Mouse (Mus musculus): ENCODE measurements around the gene D630003M21Rik. TPM values are rescaled to one million over a fixed set of nuclear protein-coding genes. Genes with fewer than 3 reads are reported as not detected.

D630003M21Rik gene
- polyA plus RNA-seq, 1 experiment, result 15.4 TPM

DNA sequence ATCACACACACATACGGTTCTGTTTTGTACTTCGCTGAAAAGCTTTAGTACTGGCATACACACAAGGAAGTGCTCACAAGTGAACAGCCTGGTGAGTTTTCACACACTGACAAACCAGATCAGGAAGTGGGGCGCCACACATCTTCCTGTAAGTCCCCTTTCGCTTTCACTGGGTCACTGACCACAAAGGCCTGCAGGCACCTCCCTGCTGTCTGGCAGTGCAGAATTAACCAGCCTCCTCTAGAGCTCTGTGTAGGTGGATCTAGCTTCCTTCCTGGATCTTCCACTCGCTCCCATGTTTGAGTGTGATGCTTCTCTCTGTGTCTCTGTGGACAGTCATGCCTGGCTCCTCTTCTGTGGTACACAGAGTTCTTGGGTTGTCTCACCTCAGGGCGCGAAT is 62.4 kb downstream of the D630003M21Rik start:
- DNase-seq (ENCODE audit: low read depth), result no peak

GRCm38 (mm10) chr2:158165776-158166175 is 63.2 kb downstream of the D630003M21Rik start:
- no peak for DNase-seq (ENCODE audit: low read depth)

- DNase-seq (ENCODE audit: low read depth), result no peak
Observed at GRCm38 (mm10) chr2:158163034-158163433, 66.0 kb downstream of the D630003M21Rik start.

DNA sequence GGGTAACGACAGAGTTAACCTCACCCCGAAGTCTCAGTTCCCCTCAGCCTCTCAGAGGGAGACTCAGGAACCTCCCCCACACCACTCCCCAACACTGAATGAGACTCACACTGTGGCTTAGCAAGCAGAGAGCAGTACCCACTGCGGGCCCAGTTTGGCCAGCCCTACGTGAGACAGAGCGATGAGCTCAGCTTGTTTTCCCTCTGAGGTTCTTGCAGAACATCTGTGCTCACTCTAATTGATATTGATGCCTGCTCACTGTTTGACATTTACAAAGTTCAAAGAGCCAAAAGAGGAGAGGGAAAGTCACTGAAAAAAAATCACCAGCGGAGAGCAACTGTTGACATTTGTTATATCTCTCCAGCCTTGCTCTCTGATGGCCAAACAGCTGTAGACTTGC is 67.3 kb downstream of the D630003M21Rik start:
- no peak for DNase-seq (ENCODE audit: low read depth)

DNA sequence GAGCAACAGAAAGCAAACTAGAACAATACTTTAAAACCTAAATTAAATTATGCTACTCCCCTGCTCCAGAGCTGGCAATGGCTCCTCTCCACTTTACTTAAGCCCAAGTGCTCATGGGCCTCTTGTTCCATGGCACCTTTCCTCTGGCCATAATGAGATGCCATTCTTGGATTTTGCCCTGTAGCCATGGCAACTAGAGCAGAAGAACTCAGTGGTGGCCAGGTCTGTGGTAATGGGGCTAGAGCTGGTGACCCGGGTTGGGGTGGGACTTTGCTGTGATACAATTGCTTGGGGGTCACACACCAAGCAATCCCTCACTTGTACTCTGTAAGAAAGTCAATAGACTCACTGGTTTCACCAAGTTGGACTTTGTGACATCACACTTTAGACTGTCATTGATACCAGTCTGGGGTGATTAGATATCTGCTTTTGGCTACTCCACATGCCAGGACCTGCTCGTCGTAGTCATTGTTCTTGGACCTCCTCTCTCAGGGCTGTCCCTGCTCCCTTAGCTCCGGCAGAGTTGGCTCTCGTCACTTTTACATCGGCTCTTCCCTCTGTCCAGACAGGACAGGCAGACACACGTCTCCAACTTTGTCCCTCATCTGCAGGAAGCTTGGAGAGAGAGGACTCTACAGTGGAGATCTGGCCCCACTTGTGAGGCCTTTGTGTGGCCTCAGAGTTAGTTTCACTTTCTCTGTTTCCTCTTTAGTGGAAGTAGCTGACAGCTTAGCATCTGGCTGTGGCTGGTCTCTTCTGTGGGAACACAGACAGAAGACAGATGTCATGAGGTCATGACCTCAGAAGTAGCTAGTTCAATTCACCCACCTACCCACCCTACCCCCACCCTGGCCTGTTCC is 69.4 kb downstream of the D630003M21Rik start:
- no peak for DNase-seq (ENCODE audit: low read depth)

DNA sequence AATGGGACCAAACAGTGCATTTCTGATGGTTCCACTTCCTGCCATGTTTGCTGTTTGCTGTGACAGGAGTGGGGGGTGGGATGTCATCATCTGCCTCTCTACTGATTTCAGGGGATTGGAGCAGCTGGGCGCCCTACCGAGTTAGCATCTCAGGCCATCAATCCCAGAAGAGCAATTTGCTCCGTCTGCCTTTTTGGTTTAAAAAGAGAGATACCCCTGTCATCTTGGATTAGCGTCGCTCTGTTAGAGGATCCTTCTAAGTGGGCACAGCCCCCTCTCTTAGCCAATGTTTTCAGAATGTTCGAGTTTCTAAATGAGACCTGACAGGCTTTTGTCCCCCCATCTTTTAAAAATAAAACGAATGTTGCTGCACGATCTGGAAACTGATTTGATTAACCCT is 71.4 kb downstream of the D630003M21Rik start:
- DNase-seq (ENCODE audit: low read depth), result no peak

DNA sequence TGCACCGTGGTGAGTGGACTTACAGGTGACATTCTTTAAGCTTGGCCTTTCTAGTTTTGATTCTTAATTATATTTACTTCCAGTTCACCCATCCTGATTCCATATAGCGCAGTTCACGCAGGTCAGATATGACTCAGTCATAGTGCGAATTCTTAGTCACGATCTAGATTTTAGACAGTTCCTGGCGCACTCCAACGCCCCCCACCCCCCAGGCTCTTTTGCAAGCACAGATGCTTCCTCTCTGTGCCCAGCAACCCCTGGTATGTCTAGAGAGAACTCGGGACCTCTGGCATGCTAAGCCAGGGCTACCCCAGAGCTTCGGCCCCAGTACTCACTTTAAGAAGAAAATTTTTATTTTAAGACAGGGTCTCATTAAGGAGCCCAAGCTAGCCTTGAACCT is 72.5 kb downstream of the D630003M21Rik start:
- no peak for DNase-seq (ENCODE audit: low read depth)

- DNase-seq (ENCODE audit: low read depth), result no peak
Observed at GRCm38 (mm10) chr2:158155615-158156014, 73.4 kb downstream of the D630003M21Rik start.

DNA sequence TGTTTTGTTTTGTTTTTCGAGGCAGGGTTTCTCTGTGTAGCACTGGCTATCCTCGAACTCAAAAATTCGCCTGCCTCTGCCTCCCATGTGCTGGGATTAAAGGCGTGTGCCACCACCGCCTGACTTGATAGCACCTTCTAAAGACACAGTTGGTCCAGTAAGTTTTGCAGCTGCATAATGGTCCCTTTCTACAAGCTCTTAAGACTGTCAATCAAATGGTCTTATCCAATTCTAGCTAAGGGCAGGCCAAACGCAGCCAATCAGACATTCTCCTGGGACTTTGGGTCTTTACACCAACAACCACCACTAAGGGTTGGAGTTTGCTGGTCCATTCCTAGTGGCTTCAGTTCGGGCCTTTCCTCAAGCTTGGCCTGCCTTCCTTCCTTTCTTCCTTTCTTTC is 73.9 kb downstream of the D630003M21Rik start:
- DNase-seq (ENCODE audit: low read depth), result no peak

DNA sequence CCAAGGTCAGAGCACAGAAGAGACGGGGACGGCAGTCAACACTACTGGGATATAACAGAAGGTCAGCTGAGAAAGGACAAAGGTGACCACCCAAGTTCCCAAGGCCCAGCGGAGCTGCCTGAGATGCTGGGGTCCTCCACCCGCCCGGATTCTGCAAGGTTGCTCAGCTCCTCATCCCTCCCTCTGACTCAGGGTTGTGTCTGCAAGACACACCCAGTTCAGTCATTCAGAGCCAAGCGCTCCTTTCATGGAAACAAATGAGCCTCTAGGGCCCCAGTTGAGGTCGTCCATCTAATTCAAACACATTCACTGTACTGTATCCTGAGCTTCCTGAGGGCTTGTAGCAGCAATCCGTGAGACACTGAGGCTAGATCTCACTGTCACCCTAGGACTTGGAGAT is 74.4 kb downstream of the D630003M21Rik start:
- no peak for DNase-seq (ENCODE audit: low read depth)

DNA sequence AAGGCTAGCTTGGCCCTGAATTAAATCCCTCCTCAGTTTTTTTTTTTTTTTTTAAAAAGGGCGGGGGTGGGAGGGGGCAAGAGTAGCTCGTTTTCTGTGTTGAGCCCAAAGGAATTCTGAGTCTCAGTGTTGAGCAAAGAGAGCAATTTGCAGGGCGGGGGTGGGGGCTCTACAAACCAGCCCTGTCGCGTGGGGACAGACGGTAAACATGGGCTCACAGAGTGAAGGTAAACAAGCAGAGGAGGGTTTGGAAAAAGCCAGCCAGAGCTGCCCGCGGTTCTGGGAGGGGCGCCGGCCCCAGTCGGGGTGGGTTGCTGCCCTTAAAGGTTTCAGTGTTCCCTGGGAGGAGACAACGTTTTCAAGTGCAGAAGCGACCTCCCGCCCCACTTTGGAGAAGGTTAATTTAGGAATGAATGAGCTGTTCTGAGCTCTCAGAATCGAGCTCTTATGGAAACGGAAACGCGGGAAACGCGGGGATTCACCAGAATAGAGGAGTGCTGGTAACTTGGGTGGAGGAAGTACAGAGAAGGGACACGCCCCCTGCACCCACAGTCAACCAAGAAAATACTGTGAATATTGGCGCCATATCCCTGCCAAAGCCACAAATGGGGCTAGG is 75.2 kb downstream of the D630003M21Rik start:
- no peak for DNase-seq (ENCODE audit: low read depth)

GRCm38 (mm10) chr2:158152685-158153309 is 76.2 kb downstream of the D630003M21Rik start:
- no peak for DNase-seq (ENCODE audit: low read depth)

DNA sequence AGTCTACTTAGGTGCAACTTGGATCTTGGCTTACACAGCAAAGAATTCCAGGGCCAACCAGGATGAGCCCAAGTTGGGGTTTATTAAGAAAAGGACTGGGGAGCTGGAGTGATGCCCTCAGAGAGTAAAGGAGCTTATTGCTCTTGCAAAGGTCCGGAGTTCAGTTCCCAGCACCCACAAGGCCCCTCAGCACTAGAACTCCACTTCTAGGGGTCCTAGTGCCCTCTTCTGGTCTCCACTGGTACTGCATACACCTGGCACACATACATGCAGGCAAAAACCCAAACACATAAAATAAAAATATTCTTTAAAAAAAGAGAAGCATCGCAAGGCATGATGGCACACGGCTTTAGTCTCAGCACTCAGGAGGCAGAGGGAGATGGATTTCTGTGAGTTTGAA is 77.9 kb downstream of the D630003M21Rik start:
- no peak for DNase-seq (ENCODE audit: low read depth)

DNA sequence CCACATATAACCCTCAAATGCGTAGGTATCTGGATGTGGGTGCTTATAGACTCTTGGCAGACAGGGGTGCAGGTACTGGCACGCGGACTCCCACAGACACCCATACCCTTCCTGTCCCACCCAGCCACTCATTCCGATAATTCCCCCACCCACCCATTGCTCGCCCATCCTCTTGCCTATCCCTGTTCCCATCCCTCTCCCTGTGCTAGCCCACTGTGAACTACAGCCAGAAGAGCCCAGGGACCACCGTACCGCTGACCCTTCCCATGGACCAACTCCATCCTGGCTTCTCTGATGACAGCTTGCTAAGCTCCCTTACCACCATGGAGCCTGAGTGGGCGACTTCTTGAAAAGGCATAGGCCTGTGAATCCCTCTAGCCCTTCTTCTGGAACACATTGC is 82.1 kb downstream of the D630003M21Rik start:
- DNase-seq (ENCODE audit: low read depth), result no peak

GRCm38 (mm10) chr2:158146223-158146622 is 82.8 kb downstream of the D630003M21Rik start, which contains the start of gene Tgm2:
Gene Tgm2, minus strand, starts transcription at chr2:158146436.
- DNase-seq (ENCODE audit: low read depth), result no peak

- no peak for DNase-seq (ENCODE audit: low read depth)
Observed at GRCm38 (mm10) chr2:158145528-158146065, 83.4 kb downstream of the D630003M21Rik start.

DNA sequence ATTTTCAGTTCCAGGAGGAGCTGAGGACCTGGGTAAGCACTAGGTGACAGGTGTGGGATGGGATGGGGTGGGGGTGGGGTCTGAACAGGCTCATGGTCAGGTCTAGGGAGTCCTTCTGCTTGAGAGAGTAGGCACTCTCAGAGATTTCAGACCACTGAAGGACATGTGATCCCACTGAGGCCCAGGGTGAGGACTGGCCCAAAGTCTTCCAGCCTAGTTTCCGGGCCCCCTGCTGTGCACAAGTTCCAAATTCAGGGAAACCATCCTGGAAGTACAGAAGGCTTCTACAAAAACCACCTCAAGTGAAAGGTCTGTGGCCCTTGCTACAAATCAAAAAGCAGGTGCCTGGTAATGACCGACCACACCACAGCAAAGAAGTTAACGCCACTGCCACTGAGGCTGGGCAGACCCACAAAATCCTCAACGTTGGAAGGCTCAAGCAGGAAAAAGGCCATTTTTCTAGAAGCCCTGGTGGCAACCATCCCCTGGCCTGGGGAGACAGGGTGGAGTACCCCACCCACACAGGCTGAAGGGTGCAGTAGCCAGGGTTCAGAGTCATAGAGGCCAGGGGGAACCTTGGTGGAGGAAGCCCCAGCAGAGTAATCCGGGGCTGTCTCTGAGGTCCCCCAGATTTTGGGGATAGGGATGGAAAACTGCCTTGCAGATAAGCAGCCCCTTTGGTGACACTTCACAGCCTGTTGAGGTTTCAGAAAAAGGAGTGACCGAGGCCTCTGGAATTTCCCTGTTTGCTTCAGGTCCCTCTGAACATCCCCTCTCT is 84.1 kb downstream of the D630003M21Rik start:
- DNase-seq (ENCODE audit: low read depth), result no peak

- DNase-seq (ENCODE audit: low read depth), result no peak
Observed at GRCm38 (mm10) chr2:158144263-158144662, 84.8 kb downstream of the D630003M21Rik start.

DNA sequence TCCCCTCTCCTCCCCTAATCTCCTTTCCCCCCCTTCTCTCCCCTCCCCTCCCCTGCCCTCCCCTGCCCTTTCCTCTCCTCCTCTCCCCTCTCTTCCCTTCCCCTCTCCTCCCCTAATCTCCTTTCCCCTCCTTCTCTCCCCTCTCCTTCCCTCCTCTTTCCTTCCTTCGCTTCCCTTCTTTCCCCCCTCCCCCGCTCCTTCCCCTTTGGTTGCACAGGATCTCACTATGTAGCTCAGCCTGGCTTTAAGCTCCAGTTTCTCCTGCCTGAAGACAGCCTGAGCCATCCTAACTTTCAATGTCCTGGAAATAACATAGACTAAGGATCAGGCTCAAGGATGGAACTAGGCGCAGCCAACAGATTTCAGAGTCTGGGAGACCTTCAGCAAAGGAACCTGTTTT is 85.2 kb downstream of the D630003M21Rik start:
- DNase-seq (ENCODE audit: low read depth), result no peak

DNA sequence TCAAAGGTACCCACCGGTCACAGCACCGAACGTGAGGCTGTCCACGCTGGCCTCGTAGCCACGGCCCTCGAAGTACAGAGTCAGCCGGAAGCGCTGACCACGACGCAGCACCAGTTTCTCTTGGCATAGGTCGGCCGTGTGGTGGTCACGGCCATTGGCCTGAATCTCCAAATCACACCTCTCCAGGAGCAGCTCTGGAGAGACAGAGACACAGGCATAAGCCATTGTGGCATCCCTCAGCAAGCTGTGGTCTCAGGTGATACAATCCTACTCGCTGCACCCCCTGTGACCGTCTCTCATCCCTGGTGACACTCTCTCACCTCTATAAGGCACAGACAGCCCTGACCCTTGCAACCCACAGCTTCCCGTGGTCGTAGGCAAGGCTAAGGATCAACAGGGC is 86.0 kb downstream of the D630003M21Rik start:
- no peak for DNase-seq (ENCODE audit: low read depth)

GRCm38 (mm10) chr2:158141690-158142440 is 87.2 kb downstream of the D630003M21Rik start:
- no peak for DNase-seq (ENCODE audit: low read depth)
